Mouse (Mus musculus): Measurements from ENCODE around the gene Cdr2.
"Not testable (repeated sequence)": the region's sequence is repeated elsewhere in the genome, so short reads cannot be mapped to it uniquely, and the experiment has no call there.

Cdr2 gene

GRCm38 (mm10) chr7:120982200-120982841 is at the start of gene Cdr2, which contains the start of gene Mfsd13b:
Cdr2 (minus strand) TSS chr7:120982312.
Mfsd13b (plus strand) TSS chr7:120982509.
- peak; percentile 98 for DNase-seq

- DNase-seq, result not testable (repeated sequence)
Observed at GRCm38 (mm10) chr7:121029947-121030346, 47.8 kb upstream of the Cdr2 start.

GRCm38 (mm10) chr7:121026300-121026699 is 44.2 kb upstream of the Cdr2 start:
- no peak for DNase-seq

GRCm38 (mm10) chr7:121025221-121026008 is 43.3 kb upstream of the Cdr2 start:
- no peak for DNase-seq

- peak in 1 of 2 experiments; percentile 50 for DNase-seq
Observed at GRCm38 (mm10) chr7:121020277-121020676, 38.2 kb upstream of the Cdr2 start.

GRCm38 (mm10) chr7:121018778-121019177 is 36.7 kb upstream of the Cdr2 start:
- no peak for DNase-seq

GRCm38 (mm10) chr7:121014486-121014885 is 32.4 kb upstream of the Cdr2 start:
- DNase-seq, result no peak

GRCm38 (mm10) chr7:121011794-121012689 is 29.9 kb upstream of the Cdr2 start:
- no peak for DNase-seq

- peak; percentile 80 to 93 for DNase-seq
Observed at GRCm38 (mm10) chr7:121003793-121004418, 21.8 kb upstream of the Cdr2 start.

GRCm38 (mm10) chr7:121002407-121002928 is 20.4 kb upstream of the Cdr2 start:
- DNase-seq, result no peak

GRCm38 (mm10) chr7:121001879-121002278 is 19.8 kb upstream of the Cdr2 start:
- DNase-seq, result no peak

GRCm38 (mm10) chr7:121000065-121000822 is 18.1 kb upstream of the Cdr2 start:
- peak; percentile 21 to 43 for DNase-seq

GRCm38 (mm10) chr7:120999021-120999530 is 17.0 kb upstream of the Cdr2 start:
- DNase-seq, result no peak

GRCm38 (mm10) chr7:120991191-120991590 is 9.1 kb upstream of the Cdr2 start:
- no peak for DNase-seq

GRCm38 (mm10) chr7:120982968-120983367 is 856 bp upstream of the Cdr2 start:
- DNase-seq, result no peak

GRCm38 (mm10) chr7:120980931-120981924 is 884 bp downstream of the Cdr2 start:
- peak; percentile 16 to 47 for DNase-seq

- DNase-seq, result no peak
Observed at GRCm38 (mm10) chr7:120980041-120980440, 2.1 kb downstream of the Cdr2 start.

- peak in 1 of 2 experiments; percentile 37 for DNase-seq
Observed at GRCm38 (mm10) chr7:120977063-120977462, 5.0 kb downstream of the Cdr2 start.

- DNase-seq, result no peak
Observed at GRCm38 (mm10) chr7:120974001-120974400, 8.1 kb downstream of the Cdr2 start.

GRCm38 (mm10) chr7:120972471-120972870 is 9.6 kb downstream of the Cdr2 start:
- DNase-seq, result peak in 1 of 2 experiments; percentile 22

Measured in kidney, adult 8-10 months (tissue).